Mouse (Mus musculus) CH12.LX (cell line): ENCODE data around the gene Npepps. TPM values are rescaled to one million over a fixed set of nuclear protein-coding genes. Genes with fewer than 3 reads are reported as not detected.
A peak's percentile ranks its signal among the peaks of the same experiment; 100 is the strongest.

Experiments
- DNase-seq: peaks from one replicate; pipeline ENCODE4 v3.0.0-alpha.2; 2013; ENCODE audit errors: extremely low read depth
- H3K27ac ChIP-seq: 2 replicates; pipeline ENCODE4 v1.5.1; 2012; ENCODE audit warnings: low read depth, mild to moderate bottlenecking, control low read depth, moderate library complexity; ENCODE audit not compliant: insufficient read depth
- H3K27me3 ChIP-seq: replicated peaks from 2 replicates; pipeline ENCODE3; 2012; ENCODE audit warnings: inconsistent platforms
- H3K36me3 ChIP-seq, 2 experiments: replicated peaks in 1 of 2; 2 replicates each; pipeline versions ENCODE3 to v1.6.1; 2012; ENCODE audit warnings: inconsistent platforms in 1 of 2, low read length in 1 of 2, mild to moderate bottlenecking in 1 of 2, mixed read lengths in 1 of 2, moderate library complexity in 1 of 2; ENCODE audit not compliant: control insufficient read depth in 1 of 2, insufficient read depth in 1 of 2
- H3K4me1 ChIP-seq, 2 experiments: 2 replicates each; pipeline ENCODE4 v1.6.1; 2012; ENCODE audit warnings: inconsistent platforms in 1 of 2, moderate library complexity in 1 of 2; ENCODE audit not compliant: insufficient read depth in 2 of 2, control insufficient read depth in 1 of 2
- H3K4me2 ChIP-seq: 2 replicates; pipeline ENCODE4 v1.6.1; 2012; ENCODE audit warnings: low read depth, mild to moderate bottlenecking, control low read depth; ENCODE audit not compliant: poor library complexity, insufficient read depth, severe bottlenecking
- H3K4me3 ChIP-seq, 3 experiments: fragments of 150-350 bp in 1 of 3; sonication (generic) in 1 of 3; replicated peaks in 1 of 3; 2 replicates each; pipeline versions ENCODE3 to v1.5.1; 2011 to 2012; ENCODE audit warnings: low read depth in 2 of 3, low read length in 2 of 3, mild to moderate bottlenecking in 2 of 3, moderate library complexity in 2 of 3, control low read depth in 1 of 3, improper control_type of control experiment in 1 of 3, inconsistent platforms in 1 of 3, mixed read lengths in 1 of 3; ENCODE audit not compliant: poor library complexity in 1 of 3
- H3K79me2 ChIP-seq: replicated peaks from 2 replicates; pipeline ENCODE4 v1.6.1; 2012; ENCODE audit warnings: mild to moderate bottlenecking, moderate library complexity; ENCODE audit not compliant: control insufficient read depth, poor library complexity, insufficient read depth, severe bottlenecking; ENCODE audit errors: extremely low read depth
- H3K9ac ChIP-seq: 2 replicates; pipeline ENCODE4 v1.6.1; 2012; ENCODE audit warnings: low read depth, mild to moderate bottlenecking, control low read depth, moderate library complexity; ENCODE audit not compliant: insufficient read depth
- H3K9me3 ChIP-seq: replicated peaks from 2 replicates; pipeline ENCODE3; 2012; ENCODE audit warnings: low read length, inconsistent platforms, mixed read lengths
- BHLHE40 ChIP-seq: IDR thresholded peaks from 2 replicates; pipeline ENCODE4 v1.6.1; 2011; ENCODE audit warnings: mild to moderate bottlenecking, low read depth, low read length, improper control_type of control experiment
- CHD1 ChIP-seq: IDR thresholded peaks from 2 replicates; pipeline ENCODE4 v1.6.1; 2012; ENCODE audit warnings: low read depth, low read length, improper control_type of control experiment, inconsistent platforms
- CTCF ChIP-seq, 2 experiments: IDR thresholded peaks in 1 of 2; conservative IDR thresholded peaks in 1 of 2; 2 replicates each; pipeline ENCODE4 v1.5.1; 2011 to 2012; ENCODE audit warnings: low read depth in 2 of 2, low read length in 2 of 2, improper control_type of control experiment in 1 of 2, inconsistent platforms in 1 of 2, mild to moderate bottlenecking in 1 of 2, moderate library complexity in 1 of 2
- E2F4 ChIP-seq: IDR thresholded peaks from 2 replicates; pipeline ENCODE4 v1.6.1; 2011; ENCODE audit warnings: low read depth, low read length, improper control_type of control experiment; ENCODE audit not compliant: insufficient replicate concordance
- EP300 ChIP-seq: IDR thresholded peaks from 2 replicates; pipeline ENCODE4 v1.6.1; 2011; ENCODE audit warnings: low read length, improper control_type of control experiment
- HCFC1 ChIP-seq: IDR thresholded peaks from 2 replicates; pipeline ENCODE4 v1.6.1; 2012; ENCODE audit warnings: low read depth, mild to moderate bottlenecking, inconsistent platforms, low read length, improper control_type of control experiment
- KAT2A ChIP-seq: IDR thresholded peaks from 2 replicates; pipeline ENCODE4 v1.6.1; 2012; ENCODE audit warnings: low read length, improper control_type of control experiment, inconsistent platforms; ENCODE audit not compliant: insufficient replicate concordance
- MXI1 ChIP-seq: IDR thresholded peaks from 2 replicates; pipeline ENCODE4 v1.6.1; 2011; ENCODE audit warnings: mild to moderate bottlenecking, low read depth, low read length, improper control_type of control experiment
- MYC ChIP-seq: IDR thresholded peaks from 2 replicates; pipeline ENCODE4 v1.6.1; 2011; ENCODE audit warnings: low read depth, mild to moderate bottlenecking, improper control_type of control experiment, low read length
- PAX5 ChIP-seq: IDR thresholded peaks from 2 replicates; pipeline ENCODE4 v1.6.1; 2012; ENCODE audit warnings: low read length, inconsistent platforms, mixed read lengths
- POLR2A ChIP-seq: IDR thresholded peaks from 2 replicates; pipeline ENCODE4 v1.6.1; 2011; ENCODE audit warnings: low read depth, mild to moderate bottlenecking, improper control_type of control experiment, low read length
- RAD21 ChIP-seq: IDR thresholded peaks from 2 replicates; pipeline ENCODE4 v1.6.1; 2011; ENCODE audit warnings: low read depth, mild to moderate bottlenecking, low read length, improper control_type of control experiment, moderate library complexity
- RCOR1 ChIP-seq: conservative IDR thresholded peaks from 2 replicates; pipeline ENCODE4 v1.6.1; 2012; ENCODE audit warnings: low read depth, mild to moderate bottlenecking, inconsistent platforms, low read length, improper control_type of control experiment
- SMC3 ChIP-seq: IDR thresholded peaks from 2 replicates; pipeline ENCODE4 v1.6.1; 2011; ENCODE audit warnings: low read depth, low read length, improper control_type of control experiment
- USF1 ChIP-seq: IDR thresholded peaks from 2 replicates; pipeline ENCODE4 v1.6.1; 2014; ENCODE audit warnings: low read depth, mild to moderate bottlenecking, inconsistent platforms, low read length, improper control_type of control experiment
- ZKSCAN1 ChIP-seq: IDR thresholded peaks from 2 replicates; pipeline ENCODE4 v1.6.1; 2012; ENCODE audit warnings: low read depth, inconsistent platforms, low read length, improper control_type of control experiment, borderline replicate concordance
- dilution Hi-C: fragments of 300-500 bp; cut with MboI; formaldehyde crosslinking; loops from 2 replicates; pipeline ENCODE4 v1.14.3; 2020; ENCODE audit warnings: low sequenced_read_pairs; ENCODE audit not compliant: extremely low pct_unique_long_range_greater_than_20kb, extremely low pct_ligation_motif_present
- in situ Hi-C: fragments of 300-500 bp; cut with MboI; formaldehyde crosslinking; loops from 3 replicates; pipeline ENCODE4 v1.14.3; 2019; ENCODE audit warnings: low sequenced_read_pairs, low pct_ligation_motif_present, low pct_unique_long_range_greater_than_20kb, mixed read lengths
- polyA plus RNA-seq: library from polyadenylated mRNA; unstranded; fragments of >175 nt; gene quantifications from 2 replicates; pipeline ENCODE4 v1.2.1, GENCODE M21; 2012; ENCODE audit warnings: low read depth; ENCODE audit not compliant: insufficient read length
- total RNA-seq, 2 experiments: library from RNA; depleted of rRNA; stranded (reverse); fragments of 300-350 nt in 1 of 2; fragments of >200 nt in 1 of 2; gene quantifications; 2 replicates each; pipeline ENCODE4 v1.2.3; 2012 to 2014

The Npepps gene
- total and polyA plus RNA-seq, 3 experiments = 29.8 to 50.8 (median 42.5) TPM

DNA sequence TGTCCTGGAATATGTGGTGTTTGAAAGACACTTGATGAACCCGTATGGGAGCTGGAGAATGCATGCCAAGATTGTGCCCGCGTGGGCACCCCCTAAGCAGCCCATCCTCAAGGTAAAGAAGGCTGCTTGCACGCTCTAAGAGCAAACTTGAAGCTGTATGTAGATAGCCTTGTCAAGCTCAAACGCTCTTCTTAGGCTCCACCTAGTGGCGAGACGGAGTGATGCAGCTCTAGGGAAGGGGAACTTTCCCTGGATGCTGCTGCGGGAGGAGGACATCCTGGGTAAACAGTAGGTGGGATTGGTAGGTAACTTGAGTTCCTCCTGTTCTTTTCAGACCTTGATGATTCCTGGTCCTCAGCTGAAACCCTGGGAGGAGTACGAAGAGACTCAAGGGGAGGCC, 47.7 kb upstream of the Npepps start:
- H3K36me3 ChIP-seq = peaks cover 49 to 90% of the 10 kb centered on the region in 2 experiments
- dilution Hi-C loops (no loop called here), in situ Hi-C loops (no loop called here)
- DNase-seq = peak; percentile 67
- no peaks in the 10 kb centered on the region for H3K9me3 ChIP-seq
- H3K4me1 ChIP-seq = peaks cover 7 to 44% of the 10 kb centered on the region in 2 experiments
- H3K9ac ChIP-seq = no peak overlapping the region
- no peaks in the 10 kb centered on the region for H3K27me3 ChIP-seq
- no peaks in the 10 kb centered on the region for H3K79me2 ChIP-seq
- no peak overlapping the region for H3K27ac ChIP-seq
- no peak overlapping the region for H3K4me3 ChIP-seq
- no peak for TF ChIP-seq KAT2A
- no peak for TF ChIP-seq BHLHE40
- TF ChIP-seq RAD21 = peak; percentile 78
- TF ChIP-seq RCOR1 = no peak
- TF ChIP-seq MYC = no peak
- no peak for TF ChIP-seq EP300
- peak; percentile 29; the same call in 1 of the 2 replicates for TF ChIP-seq POLR2A
- TF ChIP-seq SMC3 = peak; percentile 78
- peak; percentile 94 to 99 for TF ChIP-seq CTCF (conservative IDR thresholded peaks at IDR 0.05 in 1 of 2, IDR thresholded peaks at IDR 0.05 in 1 of 2; ENCODE audit: low read depth in 2 of 2, low read length in 2 of 2)
- TF ChIP-seq HCFC1 = no peak
- no peak for TF ChIP-seq USF1
- no peak for TF ChIP-seq PAX5
- no peak for TF ChIP-seq MXI1
- TF ChIP-seq ZKSCAN1 = no peak
- no peak overlapping the region for H3K4me2 ChIP-seq

DNA sequence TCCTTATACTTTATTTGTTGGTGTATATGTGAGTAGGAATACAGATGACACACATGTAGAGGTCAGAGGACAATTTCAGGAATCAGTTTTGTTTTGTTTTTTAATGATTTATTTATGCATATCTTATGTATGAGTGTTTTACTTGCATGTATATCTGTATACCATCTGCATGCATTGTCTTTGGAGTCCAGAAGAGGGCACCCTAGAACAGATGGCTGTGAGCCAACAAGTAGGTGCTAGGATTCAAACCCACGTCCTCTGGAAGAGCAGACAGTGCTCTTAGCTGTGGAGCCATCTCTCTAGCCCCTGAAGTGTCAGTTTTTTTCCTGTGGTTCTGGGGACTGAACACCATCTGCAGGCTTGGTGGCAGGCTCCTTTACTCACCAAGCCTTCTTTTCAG, 44.8 kb upstream of the Npepps start:
- peak; percentile 48 for DNase-seq
- H3K4me2 ChIP-seq = no peak overlapping the region
- no peak overlapping the region for H3K4me3 ChIP-seq
- in situ Hi-C loops (no loop called here), dilution Hi-C loops (no loop called here)
- H3K9ac ChIP-seq = no peak overlapping the region
- TF ChIP-seq E2F4 = no peak
- TF ChIP-seq CHD1 = no peak
- TF ChIP-seq CTCF (conservative IDR thresholded peaks at IDR 0.05 in 1 of 2, IDR thresholded peaks at IDR 0.05 in 1 of 2; ENCODE audit: low read depth in 2 of 2, low read length in 2 of 2) = peak; percentile 57 to 59
- no peaks in the 10 kb centered on the region; the same call in 1 of the 2 replicates for H3K79me2 ChIP-seq
- peaks cover 7 to 47% of the 10 kb centered on the region in 2 experiments for H3K4me1 ChIP-seq
- peaks cover 50 to 68% of the 10 kb centered on the region in 2 experiments for H3K36me3 ChIP-seq
- no peaks in the 10 kb centered on the region for H3K9me3 ChIP-seq
- H3K27me3 ChIP-seq = no peaks in the 10 kb centered on the region
- H3K27ac ChIP-seq = no peak overlapping the region
